Mouse (Mus musculus): ENCODE data around the gene Tspan9. TPM values are rescaled to one million over a fixed set of nuclear protein-coding genes. Genes with fewer than 3 reads are reported as not detected.
A peak's percentile ranks its signal among the peaks of the same experiment; 100 is the strongest.

Gene Tspan9
- polyA plus RNA-seq, 1 experiment from 2014 or later = 102 TPM

GRCm38 (mm10) chr6:128068144-128068543, 75.2 kb downstream of the Tspan9 start:
- TF ChIP-seq CTCF (IDR thresholded peaks at IDR 0.05; ENCODE audit: low read depth) = no peak

DNA sequence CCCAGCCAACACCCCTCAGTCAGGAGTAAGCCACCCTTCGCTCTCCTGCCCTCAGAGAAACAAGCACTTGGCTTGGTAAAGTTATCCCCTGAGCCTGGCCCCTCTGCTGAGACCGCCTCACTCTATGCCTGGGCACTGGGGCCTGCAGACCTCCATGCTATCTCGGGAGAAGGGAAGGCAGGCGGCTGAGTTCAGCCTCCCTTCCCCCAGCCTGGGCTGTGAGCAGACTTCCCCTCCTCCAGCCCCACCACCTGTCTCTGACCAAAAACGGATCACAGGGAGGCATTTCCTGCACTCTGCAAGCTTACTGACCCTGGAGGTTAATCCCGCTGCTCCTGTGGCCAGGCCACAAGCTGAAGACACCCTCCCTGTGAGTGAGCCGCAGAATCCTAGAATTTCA, 77.4 kb downstream of the Tspan9 start:
- WGBS = 23% methylated on average over 7 of the region's 7 CpGs
- ATAC-seq (replicated peaks; ENCODE audit: low FRiP score, low read depth) (peak; percentile 68), DNase-seq (ENCODE audit: low spot score) (peak; percentile 65)
- H3K27me3 ChIP-seq (ENCODE audit: insufficient read depth, low read length) = no peaks in the 10 kb centered on the region
- no peak overlapping the region for H3K4me2 ChIP-seq (ENCODE audit: low read length)
- H3K27ac ChIP-seq = peak overlapping the region; percentile 42; the same call in 1 of the 2 replicates
- H3K4me3 ChIP-seq (replicated peaks; ENCODE audit: low read depth, low read length) = no peak overlapping the region
- H3K36me3 ChIP-seq (ENCODE audit: insufficient read depth, low read length) = no peaks in the 10 kb centered on the region
- H3K4me1 ChIP-seq (replicated peaks; ENCODE audit: insufficient read depth, low read length) = peaks cover 23% of the 10 kb centered on the region
- H3K9me3 ChIP-seq (replicated peaks; ENCODE audit: low read length) = no peaks in the 10 kb centered on the region
- no peak for TF ChIP-seq CTCF (IDR thresholded peaks at IDR 0.05; ENCODE audit: low read depth)
- peak overlapping the region; percentile 8; the same call in 1 of the 2 replicates for H3K9ac ChIP-seq (ENCODE audit: low read depth, low read length)

More at GRCm38 (mm10) chr6:128068144-128068543, 75.2 kb downstream of the Tspan9 start:
- ATAC-seq (replicated peaks; ENCODE audit: low FRiP score, low read depth) (no peak), DNase-seq (ENCODE audit: low spot score) (no peak)
- Histone ChIP-seq H3K27ac (no peak overlapping the region), H3K4me2 (ENCODE audit: low read length) (no peak overlapping the region), H3K4me3 (replicated peaks; ENCODE audit: low read depth, low read length) (no peak overlapping the region), H3K27me3 (ENCODE audit: insufficient read depth, low read length) (no peaks in the 10 kb centered on the region), H3K4me1 (replicated peaks; ENCODE audit: insufficient read depth, low read length) (peaks cover 21% of the 10 kb centered on the region), H3K9me3 (replicated peaks; ENCODE audit: low read length) (no peaks in the 10 kb centered on the region), H3K9ac (ENCODE audit: low read depth, low read length) (no peak overlapping the region), H3K36me3 (ENCODE audit: insufficient read depth, low read length) (no peaks in the 10 kb centered on the region)
- WGBS = 76% methylated on average over 8 of the region's 8 CpGs

- Histone ChIP-seq H3K9ac (ENCODE audit: low read depth, low read length) (no peak overlapping the region), H3K36me3 (ENCODE audit: insufficient read depth, low read length) (no peaks in the 10 kb centered on the region), H3K27me3 (ENCODE audit: insufficient read depth, low read length) (no peaks in the 10 kb centered on the region), H3K4me2 (ENCODE audit: low read length) (no peak overlapping the region), H3K27ac (no peak overlapping the region), H3K4me1 (replicated peaks; ENCODE audit: insufficient read depth, low read length) (peaks cover 25% of the 10 kb centered on the region), H3K4me3 (replicated peaks; ENCODE audit: low read depth, low read length) (no peak overlapping the region), H3K9me3 (replicated peaks; ENCODE audit: low read length) (no peaks in the 10 kb centered on the region)
- TF ChIP-seq CTCF (IDR thresholded peaks at IDR 0.05; ENCODE audit: low read depth) = peak; percentile 82
- 86% methylated on average over 1 of the region's 1 CpGs for WGBS
- DNase-seq (ENCODE audit: low spot score) (peak; percentile 53), ATAC-seq (replicated peaks; ENCODE audit: low FRiP score, low read depth) (no peak)
Measured at GRCm38 (mm10) chr6:128063501-128063900, 79.9 kb downstream of the Tspan9 start.

GRCm38 (mm10) chr6:128062784-128063183, 80.6 kb downstream of the Tspan9 start:
- Histone ChIP-seq H3K27me3 (ENCODE audit: insufficient read depth, low read length) (no peaks in the 10 kb centered on the region), H3K36me3 (ENCODE audit: insufficient read depth, low read length) (no peaks in the 10 kb centered on the region), H3K4me2 (ENCODE audit: low read length) (no peak overlapping the region), H3K4me1 (replicated peaks; ENCODE audit: insufficient read depth, low read length) (peaks cover 25% of the 10 kb centered on the region), H3K4me3 (replicated peaks; ENCODE audit: low read depth, low read length) (no peak overlapping the region), H3K9me3 (replicated peaks; ENCODE audit: low read length) (no peaks in the 10 kb centered on the region), H3K9ac (ENCODE audit: low read depth, low read length) (no peak overlapping the region), H3K27ac (no peak overlapping the region)
- no peak for DNase-seq (ENCODE audit: low spot score)
- ATAC-seq (replicated peaks; ENCODE audit: low FRiP score, low read depth) = no peak
- WGBS = 90% methylated on average over 6 of the region's 6 CpGs
- no peak for TF ChIP-seq CTCF (IDR thresholded peaks at IDR 0.05; ENCODE audit: low read depth)

GRCm38 (mm10) chr6:128062216-128062615, 81.2 kb downstream of the Tspan9 start:
- Histone ChIP-seq H3K9ac (ENCODE audit: low read depth, low read length) (no peak overlapping the region), H3K9me3 (replicated peaks; ENCODE audit: low read length) (no peaks in the 10 kb centered on the region), H3K4me2 (ENCODE audit: low read length) (no peak overlapping the region), H3K4me1 (replicated peaks; ENCODE audit: insufficient read depth, low read length) (peaks cover 25% of the 10 kb centered on the region), H3K27ac (no peak overlapping the region), H3K27me3 (ENCODE audit: insufficient read depth, low read length) (no peaks in the 10 kb centered on the region), H3K4me3 (replicated peaks; ENCODE audit: low read depth, low read length) (no peak overlapping the region), H3K36me3 (ENCODE audit: insufficient read depth, low read length) (no peaks in the 10 kb centered on the region)
- DNase-seq (ENCODE audit: low spot score) = no peak
- ATAC-seq (replicated peaks; ENCODE audit: low FRiP score, low read depth) = no peak
- no peak for TF ChIP-seq CTCF (IDR thresholded peaks at IDR 0.05; ENCODE audit: low read depth)
- 92% methylated on average over 13 of the region's 13 CpGs for WGBS

DNA sequence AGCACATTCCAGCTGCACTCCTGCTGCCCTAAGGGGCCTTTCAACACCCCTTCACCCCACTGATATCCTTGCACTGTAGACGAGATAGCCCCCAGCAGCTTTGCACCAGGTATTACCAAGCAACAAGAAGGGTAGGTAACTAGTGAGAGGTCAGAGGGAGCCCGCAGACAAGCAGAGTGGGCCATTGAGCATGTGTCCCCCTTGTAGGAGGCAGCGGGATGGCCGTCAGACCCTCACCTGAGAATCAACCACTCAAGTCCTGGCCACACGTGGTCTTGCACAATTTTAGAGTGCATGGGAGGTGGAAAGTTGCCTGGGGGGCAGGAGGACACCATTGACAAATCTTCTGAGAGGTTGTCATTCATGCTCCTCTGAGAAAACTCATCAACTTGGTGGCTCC, 82.1 kb downstream of the Tspan9 start:
- Histone ChIP-seq H3K4me3 (replicated peaks; ENCODE audit: low read depth, low read length) (no peak overlapping the region), H3K9me3 (replicated peaks; ENCODE audit: low read length) (no peaks in the 10 kb centered on the region), H3K4me2 (ENCODE audit: low read length) (no peak overlapping the region), H3K27ac (no peak overlapping the region), H3K9ac (ENCODE audit: low read depth, low read length) (no peak overlapping the region), H3K4me1 (replicated peaks; ENCODE audit: insufficient read depth, low read length) (peaks cover 20% of the 10 kb centered on the region), H3K27me3 (ENCODE audit: insufficient read depth, low read length) (no peaks in the 10 kb centered on the region), H3K36me3 (ENCODE audit: insufficient read depth, low read length) (no peaks in the 10 kb centered on the region)
- no peak for TF ChIP-seq CTCF (IDR thresholded peaks at IDR 0.05; ENCODE audit: low read depth)
- ATAC-seq (replicated peaks; ENCODE audit: low FRiP score, low read depth) (no peak), DNase-seq (ENCODE audit: low spot score) (no peak)
- 89% methylated on average over 5 of the region's 5 CpGs for WGBS

GRCm38 (mm10) chr6:128058570-128058969, 84.8 kb downstream of the Tspan9 start:
- TF ChIP-seq CTCF (IDR thresholded peaks at IDR 0.05; ENCODE audit: low read depth) = no peak
- 40% methylated on average over 9 of the region's 9 CpGs for WGBS
- H3K9me3 ChIP-seq (replicated peaks; ENCODE audit: low read length) = no peaks in the 10 kb centered on the region
- H3K4me2 ChIP-seq (ENCODE audit: low read length) = no peak overlapping the region
- no peak overlapping the region for H3K27ac ChIP-seq
- 0 out of 2 replicates have a peak, but pooled peaks cover 4% of the 10 kb centered on the region for H3K4me1 ChIP-seq (replicated peaks; ENCODE audit: insufficient read depth, low read length)
- no peak overlapping the region for H3K4me3 ChIP-seq (replicated peaks; ENCODE audit: low read depth, low read length)
- DNase-seq (ENCODE audit: low spot score) = no peak
- H3K27me3 ChIP-seq (ENCODE audit: insufficient read depth, low read length) = no peaks in the 10 kb centered on the region
- no peak for ATAC-seq (replicated peaks; ENCODE audit: low FRiP score, low read depth)
- no peak overlapping the region for H3K9ac ChIP-seq (ENCODE audit: low read depth, low read length)
- H3K36me3 ChIP-seq (ENCODE audit: insufficient read depth, low read length) = no peaks in the 10 kb centered on the region

Measured in kidney, postnatal 0 days (tissue).